Mouse (Mus musculus) hindbrain, embryonic 15.5 days (tissue): ENCODE data around the gene Xxylt1. TPM values are rescaled to one million over a fixed set of nuclear protein-coding genes. Genes with fewer than 3 reads are reported as not detected.

Experiments
- ATAC-seq: fragments of 200-750 bp; cut with Nextera tagmentation; 2 replicates; pipeline ENCODE4 v1.8.0; 2017; ENCODE audit warnings: low read depth, moderate number of reproducible peaks, moderate TSS enrichment; ENCODE audit not compliant: low FRiP score
- H3K27ac ChIP-seq: fragments of 300-500 bp; sonication (generic); replicated peaks from 2 replicates; pipeline ENCODE4 v1.5.1; 2015; ENCODE audit warnings: mild to moderate bottlenecking, inconsistent platforms
- H3K27me3 ChIP-seq: fragments of 300-500 bp; sonication (generic); 2 replicates; pipeline ENCODE4 v1.6.1; 2015; ENCODE audit warnings: control low read depth, inconsistent platforms
- H3K36me3 ChIP-seq: fragments of 300-500 bp; sonication (generic); 2 replicates; pipeline ENCODE4 v1.6.1; 2015; ENCODE audit warnings: control low read depth, inconsistent platforms
- H3K4me1 ChIP-seq: fragments of 300-500 bp; sonication (generic); replicated peaks from 2 replicates; pipeline ENCODE4 v1.6.1; 2015; ENCODE audit warnings: control low read depth, inconsistent platforms
- H3K4me2 ChIP-seq: fragments of 300-500 bp; sonication (generic); 2 replicates; pipeline ENCODE4 v1.6.1; 2015; ENCODE audit warnings: moderate library complexity, mild to moderate bottlenecking, inconsistent platforms
- H3K4me3 ChIP-seq: fragments of 300-500 bp; sonication (generic); 2 replicates; pipeline ENCODE4 v1.5.1; 2015; ENCODE audit warnings: mild to moderate bottlenecking, inconsistent platforms
- H3K9ac ChIP-seq: fragments of 300-500 bp; sonication (generic); 2 replicates; pipeline ENCODE4 v1.6.1; 2015; ENCODE audit warnings: inconsistent platforms
- H3K9me3 ChIP-seq: fragments of 300-500 bp; sonication (generic); 2 replicates; pipeline ENCODE4 v1.6.1; 2016; ENCODE audit warnings: control low read depth, inconsistent platforms
- WGBS: fragments of 180-500 bp; shearing (Covaris S2); methylation state at CpG from one replicate; pipeline ENCODE4 v1.1.7; 2015; 5-methylcytosine and 5-hydroxymethylcytosine counted together
- polyA plus RNA-seq: library from polyadenylated mRNA; unstranded; fragments of >200 nt; fragmentation: Nextera tagmentation; extraction: Ambion mirVana; gene quantifications from 2 replicates; pipeline ENCODE4 v1.2.1, GENCODE M21; 2015

The Xxylt1 gene
- polyA plus RNA-seq, 1 experiment from 2014 or later: 17.3 TPM

DNA sequence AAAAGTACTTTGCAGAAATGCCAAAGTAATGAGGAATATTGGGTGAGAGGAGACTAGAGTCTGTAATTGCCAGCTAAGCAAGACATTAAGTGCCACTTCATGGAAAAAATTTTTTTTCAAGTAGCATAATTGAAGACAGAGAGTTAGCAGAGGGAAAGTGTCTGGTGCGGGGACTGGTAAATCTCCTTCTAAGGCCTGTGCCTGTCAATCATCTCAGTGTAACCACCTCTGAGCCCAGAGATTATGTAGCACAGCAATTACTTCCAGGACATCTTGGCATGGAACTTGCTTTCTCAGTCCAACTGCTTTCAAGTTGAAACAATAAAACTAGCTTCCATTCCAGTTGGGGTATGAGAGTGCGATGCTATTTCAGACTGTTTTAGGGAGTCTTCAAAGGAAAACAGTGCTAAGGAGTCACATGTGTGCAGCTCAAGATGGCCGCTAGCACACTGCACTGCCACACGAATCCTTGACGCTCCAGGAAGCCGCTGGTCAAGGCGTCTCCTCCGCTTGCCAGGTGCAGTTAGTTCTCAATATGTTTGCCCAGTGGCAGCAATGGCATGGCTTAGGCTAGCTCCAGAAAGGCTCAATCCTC lies 45.5 kb downstream of the Xxylt1 start:
- WGBS: 84% methylated on average over 8 of the region's 8 CpGs
- Histone ChIP-seq H3K27me3 (no peaks in the 10 kb centered on the region), H3K9ac (no peak overlapping the region), H3K27ac (no peak overlapping the region), H3K4me3 (no peak overlapping the region), H3K4me2 (no peak overlapping the region), H3K9me3 (no peaks in the 10 kb centered on the region), H3K4me1 (peaks cover 16% of the 10 kb centered on the region), H3K36me3 (no peaks in the 10 kb centered on the region)
- no peak for ATAC-seq

DNA sequence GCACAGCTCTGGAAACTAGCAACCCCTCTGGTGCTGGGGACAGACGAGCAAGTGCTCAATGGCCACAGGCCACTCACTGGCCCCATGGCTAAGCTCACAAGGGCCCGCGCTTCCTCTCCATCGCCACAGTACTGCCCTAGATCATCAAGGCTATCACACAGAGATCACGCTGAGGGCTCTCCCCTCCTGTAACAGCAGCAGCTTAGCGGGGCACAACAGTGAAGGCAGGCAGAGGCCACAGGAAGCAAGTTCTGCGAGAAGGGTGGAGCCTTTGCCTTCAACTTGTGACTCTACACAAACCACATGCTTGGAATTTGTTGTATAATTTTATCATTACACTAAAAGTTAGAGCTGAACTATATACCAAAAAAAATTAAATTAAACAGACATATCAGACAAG lies 46.0 kb downstream of the Xxylt1 start:
- 70% methylated on average over 7 of the region's 7 CpGs for WGBS

DNA sequence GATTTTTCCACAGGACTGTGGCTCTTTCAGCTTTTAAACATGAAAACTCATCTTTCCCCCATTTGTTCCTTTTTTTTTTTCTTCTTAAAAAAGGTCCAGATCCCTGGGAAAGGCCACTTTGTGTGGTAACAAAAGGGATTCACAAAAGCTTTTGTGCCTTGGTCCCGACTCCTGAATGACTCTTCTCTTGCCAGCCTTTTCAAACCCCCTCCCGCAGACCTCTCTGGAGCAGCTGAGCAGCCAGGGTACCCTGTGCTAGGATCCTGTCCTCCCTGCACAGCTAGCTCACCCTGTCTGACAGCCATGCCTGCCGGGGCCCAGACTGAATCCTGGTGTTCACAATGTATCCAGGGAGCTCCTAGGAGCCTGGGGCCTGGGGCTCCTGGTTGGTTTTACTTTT lies 47.2 kb downstream of the Xxylt1 start:
- WGBS: 9% methylated on average over 3 of the region's 3 CpGs
- peak; percentile 50; the same call in 1 of the 2 replicates for ATAC-seq

More for the DNA sequence above, 46.0 kb downstream of the Xxylt1 start:
- H3K27ac ChIP-seq: no peak overlapping the region
- H3K4me3 ChIP-seq: no peak overlapping the region
- H3K36me3 ChIP-seq: no peaks in the 10 kb centered on the region
- no peak overlapping the region for H3K9ac ChIP-seq
- no peaks in the 10 kb centered on the region for H3K9me3 ChIP-seq
- no peaks in the 10 kb centered on the region for H3K27me3 ChIP-seq
- no peak for ATAC-seq
- peaks cover 12% of the 10 kb centered on the region for H3K4me1 ChIP-seq
- H3K4me2 ChIP-seq: no peak overlapping the region

DNA sequence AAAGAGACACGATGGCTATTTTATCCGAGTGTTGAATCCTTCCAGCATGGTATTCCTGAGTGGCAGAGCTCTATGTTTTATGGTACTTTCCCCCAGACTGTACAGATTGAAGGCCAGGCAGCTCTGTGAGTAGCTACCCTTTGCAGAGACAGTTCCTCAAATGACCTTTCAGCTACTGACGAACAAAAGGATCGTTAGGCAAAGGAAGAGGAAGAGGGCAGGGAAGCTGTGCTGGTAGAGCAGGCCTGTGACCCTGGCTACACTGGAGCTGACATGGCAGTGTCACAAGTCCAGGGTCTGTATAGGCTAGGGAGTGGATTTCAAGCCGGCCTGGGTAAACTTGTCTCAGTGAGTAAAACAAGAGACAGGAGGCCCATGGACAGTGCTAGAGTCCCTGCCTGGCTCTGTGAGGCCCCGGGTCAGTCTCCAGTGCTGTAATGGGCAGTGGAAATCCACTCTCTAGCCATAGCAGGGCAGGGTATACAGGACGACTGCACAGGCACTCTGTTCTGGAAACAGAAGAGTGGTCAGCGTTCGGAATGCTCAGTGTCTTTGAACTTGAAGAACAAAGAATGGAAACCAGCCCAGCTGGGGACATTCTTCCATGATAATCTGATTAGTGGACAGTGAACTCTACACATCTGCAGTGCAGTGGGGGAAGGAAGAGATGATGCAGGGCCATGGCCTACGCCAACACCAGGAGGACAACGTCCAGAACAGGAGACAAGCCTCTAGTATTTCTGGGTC lies 51.3 kb downstream of the Xxylt1 start:
- Histone ChIP-seq H3K27me3 (no peaks in the 10 kb centered on the region), H3K4me3 (no peak overlapping the region), H3K9me3 (no peaks in the 10 kb centered on the region), H3K27ac (no peak overlapping the region), H3K4me2 (no peak overlapping the region), H3K4me1 (0 out of 2 replicates have a peak, but pooled peaks cover 2% of the 10 kb centered on the region), H3K9ac (no peak overlapping the region), H3K36me3 (no peaks in the 10 kb centered on the region)
- no peak for ATAC-seq
- WGBS: 67% methylated on average over 11 of the region's 11 CpGs

More for the DNA sequence above, 47.2 kb downstream of the Xxylt1 start:
- H3K4me2 ChIP-seq: no peak overlapping the region
- H3K27me3 ChIP-seq: no peaks in the 10 kb centered on the region
- no peak overlapping the region for H3K9ac ChIP-seq
- no peak overlapping the region for H3K4me3 ChIP-seq
- H3K4me1 ChIP-seq: 0 out of 2 replicates have a peak, but pooled peaks cover 6% of the 10 kb centered on the region
- H3K27ac ChIP-seq: 0 out of 2 replicates have a peak overlapping the region, but pooled peaks have one; percentile 20
- H3K9me3 ChIP-seq: no peaks in the 10 kb centered on the region
- H3K36me3 ChIP-seq: no peaks in the 10 kb centered on the region

DNA sequence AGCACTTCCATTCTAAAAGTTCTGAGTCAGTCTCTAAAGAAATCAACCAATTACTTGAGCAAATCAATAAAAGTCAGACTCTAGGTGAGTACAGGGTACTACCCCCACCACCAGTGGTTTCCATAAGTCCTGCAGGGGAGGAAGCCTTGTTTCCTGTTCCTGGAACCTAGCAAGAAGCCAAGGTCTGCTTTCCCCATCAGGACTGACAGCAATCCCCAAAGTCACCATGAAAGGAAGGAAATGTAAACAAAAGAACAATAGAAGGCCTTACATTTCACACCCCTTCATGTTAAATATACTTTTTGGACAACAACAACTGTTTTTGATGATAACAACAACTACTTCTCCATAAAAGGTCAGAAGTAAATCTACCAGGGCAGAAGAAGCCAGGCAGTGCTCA lies 53.6 kb downstream of the Xxylt1 start:
- no peaks in the 10 kb centered on the region for H3K27me3 ChIP-seq
- H3K4me2 ChIP-seq: no peak overlapping the region
- no peaks in the 10 kb centered on the region for H3K4me1 ChIP-seq
- no peak overlapping the region for H3K27ac ChIP-seq
- no peaks in the 10 kb centered on the region for H3K9me3 ChIP-seq
- no peaks in the 10 kb centered on the region for H3K36me3 ChIP-seq
- no peak overlapping the region for H3K9ac ChIP-seq
- no peak for ATAC-seq
- H3K4me3 ChIP-seq: no peak overlapping the region

DNA sequence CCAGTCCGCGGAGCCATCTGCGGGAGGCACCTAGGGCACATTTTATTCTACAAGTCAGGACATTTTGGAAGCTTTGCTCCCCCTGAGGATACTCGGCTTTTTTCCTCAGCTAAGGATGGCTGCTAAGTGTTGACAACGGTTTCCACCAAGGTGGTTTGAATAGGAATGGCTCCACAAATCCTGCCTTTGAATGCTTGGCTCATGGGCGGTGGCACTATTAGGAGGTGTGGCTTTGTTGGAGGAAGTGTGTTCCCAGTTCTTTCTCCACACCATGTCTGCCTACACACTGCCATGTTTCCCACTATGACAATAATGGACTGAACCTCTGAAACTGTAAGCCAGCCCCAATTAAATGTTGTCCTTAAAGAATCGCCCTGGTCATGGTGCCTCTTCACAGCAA lies 55.7 kb downstream of the Xxylt1 start:
- H3K9ac ChIP-seq: no peak overlapping the region
- ATAC-seq: no peak
- no peak overlapping the region for H3K27ac ChIP-seq
- H3K36me3 ChIP-seq: no peaks in the 10 kb centered on the region
- no peak overlapping the region for H3K4me3 ChIP-seq
- H3K4me1 ChIP-seq: peaks cover 4% of the 10 kb centered on the region; the same call in 1 of the 2 replicates
- no peak overlapping the region for H3K4me2 ChIP-seq
- H3K27me3 ChIP-seq: no peaks in the 10 kb centered on the region
- H3K9me3 ChIP-seq: no peaks in the 10 kb centered on the region
- WGBS: 94% methylated on average over 7 of the region's 7 CpGs

DNA sequence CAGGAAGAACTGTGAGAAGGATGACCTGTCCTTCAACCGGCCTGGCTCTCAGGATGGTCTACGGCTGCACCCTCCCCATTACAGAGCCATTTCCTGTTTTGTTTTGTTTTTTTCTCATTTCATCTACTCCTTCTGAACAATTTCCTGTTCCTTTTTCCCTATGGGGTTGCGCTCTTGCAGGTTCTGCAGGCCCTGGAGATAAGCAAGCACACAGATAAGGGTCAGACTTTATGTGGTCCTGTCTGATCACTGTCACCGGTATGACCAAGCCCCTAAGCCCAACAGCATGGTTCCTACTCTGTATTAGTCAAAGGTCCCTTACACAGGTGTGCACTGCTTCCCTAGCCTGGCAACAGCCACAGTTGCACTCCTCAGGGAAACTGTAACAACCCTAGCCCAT lies 56.2 kb downstream of the Xxylt1 start:
- Histone ChIP-seq H3K4me3 (no peak overlapping the region), H3K36me3 (no peaks in the 10 kb centered on the region), H3K9ac (no peak overlapping the region), H3K4me2 (no peak overlapping the region), H3K27ac (no peak overlapping the region), H3K9me3 (no peaks in the 10 kb centered on the region), H3K27me3 (no peaks in the 10 kb centered on the region), H3K4me1 (peaks cover 4% of the 10 kb centered on the region; the same call in 1 of the 2 replicates)
- 87% methylated on average over 4 of the region's 4 CpGs for WGBS
- no peak for ATAC-seq

DNA sequence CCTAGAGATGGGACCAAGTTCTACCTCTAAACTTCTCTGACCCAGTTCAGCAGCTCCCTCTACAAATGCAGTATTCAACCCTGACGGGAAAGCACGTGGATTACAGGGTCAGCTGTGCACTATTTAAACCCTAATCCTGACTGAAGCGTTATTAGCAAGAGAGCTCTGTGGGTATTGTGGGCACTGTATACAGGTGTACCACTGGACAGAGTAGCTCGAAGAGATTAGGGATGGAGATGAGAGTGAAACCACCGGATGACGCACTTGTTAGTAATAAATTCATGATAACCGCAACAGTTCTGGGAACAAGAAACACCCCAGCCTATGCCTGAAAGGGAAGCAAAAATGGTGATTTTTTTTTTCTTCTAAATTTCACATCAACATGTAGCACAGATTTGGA lies 57.0 kb downstream of the Xxylt1 start:
- 69% methylated on average over 7 of the region's 7 CpGs for WGBS
- no peak for ATAC-seq
- Histone ChIP-seq H3K9me3 (no peaks in the 10 kb centered on the region), H3K36me3 (no peaks in the 10 kb centered on the region), H3K4me1 (peaks cover 4% of the 10 kb centered on the region; the same call in 1 of the 2 replicates), H3K9ac (no peak overlapping the region), H3K27ac (no peak overlapping the region), H3K27me3 (no peaks in the 10 kb centered on the region), H3K4me2 (no peak overlapping the region), H3K4me3 (no peak overlapping the region)

DNA sequence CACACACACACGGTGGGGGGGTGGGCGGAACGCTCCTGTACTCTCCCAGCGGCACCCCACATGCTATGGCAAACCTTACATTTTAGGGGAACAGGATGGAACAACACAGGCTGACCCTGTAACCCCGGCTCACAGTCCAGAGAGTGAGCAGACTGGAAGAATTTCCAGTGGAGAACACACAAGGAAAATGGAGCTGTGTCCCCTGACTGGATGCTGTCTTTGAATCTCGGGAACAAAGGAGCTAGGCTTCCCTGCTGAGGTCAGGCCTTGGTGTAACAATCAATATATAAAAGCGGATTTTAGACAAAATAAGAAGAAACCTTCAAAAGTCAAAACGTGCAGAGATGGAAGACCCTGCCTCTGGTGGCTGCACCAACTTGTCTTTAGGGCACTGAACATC lies 57.4 kb downstream of the Xxylt1 start:
- H3K4me2 ChIP-seq: no peak overlapping the region
- H3K9me3 ChIP-seq: no peaks in the 10 kb centered on the region
- no peak for ATAC-seq
- H3K27ac ChIP-seq: no peak overlapping the region
- no peaks in the 10 kb centered on the region for H3K36me3 ChIP-seq
- no peak overlapping the region for H3K4me3 ChIP-seq
- H3K4me1 ChIP-seq: peaks cover 4% of the 10 kb centered on the region; the same call in 1 of the 2 replicates
- 64% methylated on average over 8 of the region's 8 CpGs for WGBS
- H3K27me3 ChIP-seq: no peaks in the 10 kb centered on the region
- H3K9ac ChIP-seq: no peak overlapping the region

DNA sequence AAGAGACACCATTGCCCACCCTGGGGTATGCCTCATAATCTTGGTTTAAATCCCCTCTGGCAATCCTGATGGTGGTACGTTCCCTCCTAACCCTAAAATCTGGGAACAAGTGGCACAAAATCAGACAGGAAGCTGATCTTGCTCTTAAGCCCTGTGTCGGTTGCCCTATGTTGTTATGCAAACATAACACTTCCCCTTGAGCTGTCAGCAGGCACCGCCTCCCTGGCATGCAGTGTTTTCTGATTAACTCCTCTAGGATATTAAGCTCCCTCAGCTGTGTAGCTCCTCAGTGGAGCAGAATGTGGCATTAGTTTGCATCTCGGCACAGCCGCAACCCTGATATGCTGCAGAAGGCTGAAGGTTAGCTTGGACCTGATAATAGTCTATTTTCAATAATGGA lies 58.9 kb downstream of the Xxylt1 start:
- no peaks in the 10 kb centered on the region for H3K36me3 ChIP-seq
- ATAC-seq: no peak
- peaks cover 4% of the 10 kb centered on the region; the same call in 1 of the 2 replicates for H3K4me1 ChIP-seq
- H3K9me3 ChIP-seq: no peaks in the 10 kb centered on the region
- WGBS: 41% methylated on average over 5 of the region's 5 CpGs
- no peak overlapping the region for H3K4me2 ChIP-seq
- H3K9ac ChIP-seq: no peak overlapping the region
- no peaks in the 10 kb centered on the region for H3K27me3 ChIP-seq
- H3K4me3 ChIP-seq: no peak overlapping the region
- no peak overlapping the region for H3K27ac ChIP-seq

DNA sequence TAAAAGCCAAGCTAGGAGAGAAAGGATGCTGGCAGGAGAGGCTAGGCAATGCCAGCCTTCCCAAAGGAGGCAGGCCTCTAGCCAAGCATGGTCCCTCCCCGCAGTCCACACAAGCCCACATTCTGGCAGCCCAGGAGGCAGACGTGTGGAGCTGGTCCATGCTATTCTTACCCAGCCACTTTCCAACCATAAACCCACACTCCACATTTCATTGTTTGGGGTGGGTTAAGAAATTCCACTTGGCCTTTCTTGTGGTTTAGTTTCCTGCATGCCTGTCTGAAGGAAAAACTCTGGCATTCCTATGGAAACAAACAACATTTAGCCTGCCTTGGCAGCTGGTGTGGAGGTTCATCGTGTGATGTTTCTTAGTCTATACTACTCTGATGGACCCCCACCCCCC lies 61.7 kb downstream of the Xxylt1 start:
- no peak overlapping the region for H3K9ac ChIP-seq
- ATAC-seq: no peak
- H3K27me3 ChIP-seq: no peaks in the 10 kb centered on the region
- no peak overlapping the region for H3K4me3 ChIP-seq
- peaks cover 4% of the 10 kb centered on the region; the same call in 1 of the 2 replicates for H3K4me1 ChIP-seq
- 64% methylated on average over 3 of the region's 3 CpGs for WGBS
- H3K36me3 ChIP-seq: no peaks in the 10 kb centered on the region
- no peaks in the 10 kb centered on the region for H3K9me3 ChIP-seq
- H3K4me2 ChIP-seq: no peak overlapping the region
- H3K27ac ChIP-seq: no peak overlapping the region

DNA sequence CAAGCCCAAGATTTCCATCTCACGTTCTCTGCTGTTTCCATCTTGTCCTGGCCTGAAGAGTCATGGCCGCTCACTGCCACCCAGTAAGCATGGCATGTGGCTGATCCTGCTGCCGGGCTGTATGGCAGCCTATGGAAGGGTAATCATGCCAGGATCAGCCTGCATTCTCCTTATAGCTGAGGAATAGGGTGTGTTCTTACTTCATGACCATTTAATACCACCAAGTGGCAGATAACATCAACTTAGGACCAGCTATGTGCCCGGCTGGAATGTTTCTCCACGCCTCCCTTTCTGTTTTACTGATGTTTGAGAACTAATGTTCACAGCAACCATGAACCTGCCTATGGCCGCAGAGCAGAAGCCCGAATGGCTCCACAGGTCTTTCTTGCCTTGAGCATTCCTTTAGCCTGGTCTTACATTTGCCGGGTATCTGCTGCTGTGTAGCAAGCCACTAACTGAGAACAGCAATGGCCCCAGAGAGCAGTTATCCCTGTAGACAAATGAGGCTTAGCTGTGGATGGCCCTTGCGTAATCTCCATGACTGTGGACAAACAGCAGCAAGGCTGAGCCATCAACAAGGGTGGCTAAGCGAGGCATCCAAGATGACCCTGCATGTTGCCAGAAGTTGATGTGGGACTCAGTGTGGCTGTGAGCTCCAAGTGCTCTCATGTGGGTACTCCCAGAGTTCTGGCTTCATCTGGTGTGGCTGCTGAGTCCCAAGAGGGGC lies 63.4 kb downstream of the Xxylt1 start:
- Histone ChIP-seq H3K27ac (no peak overlapping the region), H3K27me3 (no peaks in the 10 kb centered on the region), H3K36me3 (no peaks in the 10 kb centered on the region), H3K4me1 (peaks cover 4% of the 10 kb centered on the region; the same call in 1 of the 2 replicates), H3K9ac (no peak overlapping the region), H3K9me3 (no peaks in the 10 kb centered on the region), H3K4me2 (no peak overlapping the region), H3K4me3 (no peak overlapping the region)
- ATAC-seq: no peak
- WGBS: 95% methylated on average over 10 of the region's 10 CpGs
